Mouse (Mus musculus): Measurements from ENCODE around the gene Aph1b.

DNA sequence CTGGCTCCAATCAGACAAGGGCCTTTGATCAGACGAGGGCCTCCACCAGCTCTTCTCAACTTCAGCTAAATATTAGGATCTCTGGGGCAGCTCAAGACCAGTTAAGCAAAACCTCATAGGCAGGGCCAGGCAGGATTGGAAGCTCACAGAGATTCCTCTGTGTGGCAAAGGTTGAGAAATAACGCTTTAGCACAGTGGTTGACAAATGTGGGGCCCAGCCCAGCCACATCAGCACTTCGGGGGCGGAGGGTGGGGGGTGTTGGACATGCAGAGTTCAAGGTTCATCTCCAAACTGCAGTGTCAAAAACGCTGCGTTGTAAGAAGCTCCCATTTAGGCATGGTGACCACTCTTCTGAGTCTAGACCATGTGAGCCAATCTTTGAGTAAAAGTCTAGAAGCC lies 60.7 kb downstream of the Aph1b start:
- TF ChIP-seq CTCF (IDR thresholded peaks at IDR 0.05; ENCODE audit: low read depth): no peak
- 0 out of 2 replicates have a peak, but pooled peaks have one; percentile 7 for TF ChIP-seq EP300 (IDR thresholded peaks at IDR 0.05; ENCODE audit: low read depth)
